Mouse (Mus musculus) cerebellum, postnatal 14 days (tissue): ENCODE results near the gene Srebf1.
A peak's percentile ranks its signal among the peaks of the same experiment; 100 is the strongest.

Experiments used
- DNase-seq, 2 experiments: peaks; one replicate each; pipeline ENCODE4 v3.0.0; 2021; ENCODE audit warnings: mixed read lengths in 2 of 2

The Srebf1 gene

DNA sequence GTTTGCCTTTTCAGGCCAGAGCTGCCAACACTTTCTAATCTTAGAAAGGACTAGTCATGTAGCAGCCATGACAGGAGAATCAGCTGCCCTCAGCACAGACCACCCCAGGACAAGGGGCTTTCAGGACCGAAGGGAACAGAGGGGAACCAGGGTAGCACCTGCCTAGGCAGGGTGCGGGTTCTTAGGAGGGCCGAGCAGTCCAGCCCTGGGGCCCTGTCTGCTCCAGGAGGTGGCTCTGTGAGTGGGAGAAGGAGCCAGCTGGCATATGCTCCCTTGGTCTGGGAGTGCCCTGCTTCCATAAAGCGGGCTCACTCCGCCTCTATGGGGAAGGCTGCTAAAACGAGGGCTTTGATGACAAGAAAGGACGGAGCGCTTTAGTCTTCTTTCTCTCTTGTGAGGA is 10.9 kb upstream of the Srebf1 start:
- peak; percentile 71 to 76 for DNase-seq

DNA sequence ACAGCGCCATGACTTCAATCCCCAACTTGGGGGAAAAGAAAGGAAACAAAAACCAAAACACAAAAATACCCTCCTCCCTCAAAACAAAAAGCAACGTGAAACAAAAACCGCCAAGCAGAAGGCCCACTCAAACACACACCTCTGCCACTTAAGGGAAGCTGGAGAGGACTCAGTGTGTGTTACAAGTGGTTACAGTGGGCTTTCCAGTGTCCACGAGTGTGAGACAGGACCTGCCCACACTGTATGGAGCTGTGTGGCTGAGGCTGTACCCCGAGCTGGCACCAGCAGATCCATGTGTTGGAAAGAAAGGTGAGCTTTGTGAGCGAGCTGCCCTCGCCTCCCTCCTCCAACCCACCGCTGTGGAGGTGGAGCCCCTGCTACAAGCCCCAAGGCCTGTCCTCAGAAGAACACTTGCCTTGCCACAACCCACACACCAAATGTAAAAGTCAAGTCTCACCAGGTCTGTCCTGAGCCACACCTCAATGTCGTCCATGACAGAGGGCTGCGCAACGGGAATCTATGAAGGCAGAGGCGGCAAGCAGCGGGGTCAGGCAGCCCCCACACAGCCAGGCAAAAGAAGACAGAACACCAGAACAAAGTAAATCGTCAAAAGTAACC is 10.2 kb upstream of the Srebf1 start:
- no peak for DNase-seq

DNA sequence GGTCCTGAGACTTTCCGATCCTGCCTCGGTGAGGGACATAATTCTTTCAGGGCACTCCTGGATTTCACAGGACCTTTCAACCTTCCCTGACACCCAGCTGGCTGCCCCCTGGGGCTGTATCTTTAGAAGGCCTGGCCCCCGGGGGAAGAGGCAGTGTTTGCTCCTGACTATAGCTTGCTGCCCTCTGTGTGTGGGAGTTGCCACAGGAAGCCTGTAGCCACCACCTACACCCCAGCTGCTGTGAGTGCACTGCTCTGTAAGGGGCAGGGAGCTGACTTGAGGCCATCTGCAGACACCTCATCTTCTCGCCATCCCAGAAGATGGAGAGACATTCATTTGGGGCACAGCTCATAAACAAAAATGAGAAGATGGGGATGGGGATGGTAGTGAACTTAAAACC is 9.6 kb upstream of the Srebf1 start:
- no peak for DNase-seq

DNA sequence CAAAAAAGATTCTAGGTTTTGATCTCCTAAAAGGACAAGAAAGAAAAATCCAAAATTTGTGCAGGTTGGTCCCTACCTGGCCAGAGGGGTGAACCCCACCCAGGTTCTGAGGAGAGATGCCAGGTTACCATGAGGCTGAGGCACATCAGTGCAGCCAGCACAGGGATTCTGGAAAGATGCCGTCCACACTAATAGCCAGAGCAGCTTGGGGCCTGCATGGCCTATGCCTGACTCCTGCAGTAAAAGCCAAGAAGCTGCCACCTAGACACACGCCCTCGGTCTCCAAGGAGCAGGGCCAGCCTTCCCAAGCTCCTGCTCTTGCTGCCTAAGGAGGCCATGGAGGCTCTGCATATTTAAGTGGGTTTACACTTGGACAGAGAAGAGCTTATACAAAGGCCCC is 8.9 kb upstream of the Srebf1 start:
- peak; percentile 60 to 67 for DNase-seq

DNA sequence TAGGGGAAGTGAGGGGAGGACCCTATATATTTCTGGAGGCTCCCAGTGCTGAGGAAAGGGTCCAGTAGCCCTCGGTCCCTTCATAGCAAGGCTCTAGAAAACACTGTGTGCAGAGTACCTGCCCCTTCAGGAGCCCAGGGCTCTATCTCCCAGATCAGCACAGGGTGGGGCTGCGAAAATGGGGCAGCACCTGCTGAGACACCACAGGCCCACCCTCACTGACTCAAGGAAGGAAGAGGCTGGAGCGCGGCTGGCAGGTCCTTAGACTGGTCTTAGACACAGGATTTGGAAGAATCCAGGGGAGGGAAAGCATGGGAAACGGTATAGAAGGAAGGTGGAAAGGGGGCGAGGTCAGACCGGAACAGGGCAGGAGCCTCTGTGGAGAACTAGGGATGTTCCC is 8.1 kb upstream of the Srebf1 start:
- DNase-seq, result no peak

DNA sequence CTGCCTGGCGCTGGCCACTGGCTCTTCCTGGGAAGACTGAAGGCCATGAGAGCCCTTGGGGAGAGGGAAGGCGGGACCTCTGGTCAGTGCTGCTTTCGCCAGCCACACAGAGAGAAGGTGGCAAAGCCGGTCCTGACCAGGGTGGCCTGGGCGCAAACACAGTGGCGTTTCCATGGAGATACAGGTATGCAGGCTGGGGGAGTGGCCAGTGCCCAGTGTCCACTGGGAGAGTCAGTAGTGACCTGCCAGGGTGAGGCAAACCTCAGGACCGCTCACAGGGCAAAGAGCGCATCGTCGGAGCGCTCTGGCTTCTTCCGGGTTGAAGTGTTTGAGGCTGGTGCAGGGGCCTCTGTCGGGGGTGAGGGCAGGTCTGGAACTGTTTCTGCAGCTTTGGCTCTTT is 7.4 kb upstream of the Srebf1 start:
- no peak for DNase-seq

DNA sequence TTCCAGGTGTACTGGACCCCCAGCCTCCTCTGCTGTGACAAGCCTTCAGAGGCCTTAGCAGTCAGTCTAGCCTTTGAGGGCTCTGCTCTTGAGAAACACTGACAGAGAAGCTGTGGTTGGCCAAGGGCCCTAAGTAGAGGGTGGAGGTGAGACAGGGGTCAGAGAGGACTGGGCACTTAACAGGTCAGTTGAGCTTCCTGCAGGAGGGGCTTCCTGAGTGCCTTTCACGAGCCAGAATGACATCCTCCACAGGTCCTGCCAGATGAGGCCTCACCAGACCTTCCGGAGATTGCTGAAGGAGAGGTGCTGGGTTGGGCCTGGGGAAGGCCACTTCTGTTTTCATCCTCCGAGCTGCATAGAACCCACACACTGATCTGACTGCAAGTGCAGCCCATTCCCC is 6.1 kb upstream of the Srebf1 start:
- no peak for DNase-seq

DNA sequence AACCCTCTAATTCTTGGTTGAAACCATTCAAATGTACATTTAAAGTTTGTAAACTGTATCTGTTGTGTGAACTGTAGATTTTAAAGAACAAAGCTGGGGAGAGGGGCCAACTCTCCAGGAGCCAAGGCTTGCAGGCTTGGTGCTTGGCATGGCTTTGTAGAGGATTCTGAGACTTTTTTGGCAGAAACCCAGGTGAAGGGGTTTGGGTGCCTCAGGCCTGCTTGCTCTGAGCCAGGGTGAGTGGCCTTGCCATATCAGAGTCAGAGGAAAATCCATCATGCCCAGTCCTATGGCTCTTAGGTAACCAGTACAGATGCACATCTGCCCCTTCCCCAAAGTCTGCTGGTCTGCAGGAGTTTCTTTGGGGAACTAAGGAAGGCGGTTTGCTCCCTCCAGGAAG is 3.5 kb upstream of the Srebf1 start:
- DNase-seq, result no peak

DNA sequence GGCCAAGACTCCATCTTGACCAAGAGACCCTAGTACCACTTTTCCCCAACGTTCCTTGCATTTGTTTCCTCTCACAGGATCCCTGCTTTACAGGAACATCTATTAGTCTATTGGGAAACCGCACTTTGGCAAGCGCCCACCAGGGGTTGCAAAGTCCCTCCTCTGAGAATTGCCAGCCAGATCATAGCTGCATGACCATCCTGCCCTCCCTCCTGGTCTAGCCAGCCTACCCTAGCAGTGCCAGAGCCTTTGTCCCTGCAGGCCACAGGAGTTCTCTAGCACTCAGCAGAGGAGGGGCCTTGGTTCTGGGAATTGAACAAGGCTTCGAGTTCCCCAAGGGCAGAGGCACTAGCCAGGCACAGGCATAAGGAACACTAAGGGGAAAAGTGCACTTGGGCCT is 2.3 kb upstream of the Srebf1 start:
- no peak for DNase-seq

DNA sequence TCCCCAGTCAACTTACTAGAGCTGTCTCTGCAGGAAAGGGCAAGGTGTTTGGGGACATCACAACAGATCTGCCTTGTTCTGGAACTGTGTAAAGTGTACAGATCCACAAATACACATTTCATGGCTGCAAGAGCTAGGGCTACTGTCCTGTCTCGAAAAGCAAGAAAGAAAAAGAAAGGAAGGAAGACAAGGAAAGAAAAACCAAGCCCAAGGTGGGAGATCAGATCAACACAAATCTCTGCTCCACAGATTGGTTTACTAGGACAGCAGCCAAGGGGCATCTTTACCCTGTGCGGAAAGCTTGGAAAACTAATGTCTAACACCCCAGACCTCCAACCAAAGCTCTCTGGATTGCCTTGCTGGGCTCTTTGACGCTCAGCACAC is 304 bp downstream of the Srebf1 start:
- DNase-seq, result no peak

DNA sequence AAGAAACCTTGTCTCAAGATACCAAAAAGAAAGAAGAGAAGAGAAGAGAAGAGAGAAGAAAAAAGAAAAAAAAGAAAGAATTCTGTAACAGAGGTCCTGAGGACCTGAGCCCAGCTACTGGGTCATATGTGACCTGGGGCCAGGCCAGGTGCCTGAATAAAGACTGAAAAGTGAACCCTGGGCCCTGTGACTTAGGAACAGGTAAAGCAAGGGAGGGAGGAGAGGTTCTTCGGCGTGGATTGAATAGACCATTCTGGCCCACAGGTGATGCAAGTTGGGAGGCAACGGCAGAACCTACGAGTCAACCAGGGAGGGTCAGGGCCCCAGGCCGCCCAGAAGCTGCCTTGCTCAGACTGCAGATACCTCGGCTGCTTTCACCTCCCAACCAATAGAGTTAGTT is 956 bp downstream of the Srebf1 start:
- no peak for DNase-seq

DNA sequence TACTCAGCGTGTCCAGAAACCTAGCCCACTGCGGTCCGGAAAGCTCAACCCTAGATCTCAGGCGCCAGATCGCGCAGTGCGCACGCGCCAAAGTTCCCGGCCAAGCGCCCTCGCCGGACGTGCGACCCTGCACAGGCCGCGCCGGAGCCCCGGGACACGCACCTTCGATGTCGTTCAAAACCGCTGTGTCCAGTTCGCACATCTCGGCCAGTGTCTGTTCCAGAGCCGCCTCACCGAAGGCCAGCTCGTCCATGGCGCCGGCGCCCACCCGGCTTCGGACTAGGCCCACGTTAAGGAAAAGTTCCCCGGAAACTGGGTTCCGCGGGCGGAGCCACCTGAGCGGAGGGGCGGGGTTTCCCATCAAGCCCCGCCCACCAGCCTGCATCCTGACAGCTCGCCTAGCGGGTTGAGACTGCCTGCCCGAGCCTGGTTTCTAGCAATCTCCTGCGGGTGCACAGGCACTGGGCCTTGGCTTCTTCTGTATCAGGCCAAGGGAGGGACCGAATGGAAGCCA is 2.0 kb downstream of the Srebf1 start:
- peak; percentile 81 to 82 for DNase-seq

DNA sequence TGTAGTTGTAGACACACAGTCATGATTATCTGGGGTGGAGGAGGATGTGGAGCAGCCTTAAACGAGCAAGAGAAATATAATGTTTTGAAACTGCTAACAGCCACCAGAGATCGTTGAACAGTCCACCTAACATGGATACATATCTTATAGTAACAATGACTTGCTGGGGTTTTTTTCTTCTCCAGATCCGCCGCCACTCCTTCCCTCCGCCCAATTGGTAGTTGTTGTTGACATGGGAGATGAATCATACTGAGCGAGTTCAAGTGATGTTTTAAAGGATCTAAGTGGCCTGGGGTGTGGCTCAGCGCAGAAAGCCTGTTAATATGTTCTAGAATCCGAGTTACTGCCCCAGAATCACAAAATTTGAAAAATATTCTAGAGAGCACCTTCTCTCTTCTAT is 2.8 kb downstream of the Srebf1 start:
- no peak for DNase-seq

DNA sequence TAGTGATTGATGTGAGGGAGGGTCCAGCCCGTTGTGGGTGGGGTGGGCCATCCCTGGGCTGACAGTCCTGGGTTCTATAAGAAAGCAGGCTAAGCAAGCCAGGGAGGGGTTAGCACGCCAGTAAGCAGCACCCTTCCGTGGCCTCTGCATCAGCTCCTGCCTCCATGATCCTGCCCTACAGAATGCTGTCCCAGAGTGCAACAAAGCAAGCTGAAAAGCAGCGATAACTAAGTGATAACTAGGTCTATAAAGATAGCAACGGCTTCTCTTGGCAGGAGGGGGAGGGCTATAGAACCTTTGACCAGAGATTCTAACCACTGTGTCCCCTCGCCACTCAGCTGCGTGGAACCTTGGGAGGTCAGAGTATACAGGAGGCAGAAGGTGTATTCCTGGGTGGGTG is 4.9 kb downstream of the Srebf1 start:
- no peak for DNase-seq

DNA sequence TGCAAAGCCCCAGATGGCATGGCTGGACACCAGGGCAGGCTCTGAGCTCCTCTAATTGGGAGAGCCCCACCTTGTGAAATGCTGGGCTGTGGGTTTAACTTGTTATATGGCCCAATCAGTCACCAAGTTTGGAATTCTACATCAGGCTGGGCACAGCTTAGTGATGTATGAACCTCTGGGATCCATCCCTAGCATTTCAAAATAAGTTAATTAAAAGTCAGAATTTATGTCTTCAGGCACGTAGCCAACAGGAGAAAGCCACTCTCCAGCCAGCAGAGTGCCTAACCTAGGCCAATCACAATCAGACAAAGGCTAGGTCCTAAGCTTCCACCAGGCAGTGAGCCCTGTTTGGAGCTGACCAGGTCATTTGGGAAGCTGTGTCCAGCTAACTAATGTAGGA is 5.7 kb downstream of the Srebf1 start:
- no peak for DNase-seq

DNA sequence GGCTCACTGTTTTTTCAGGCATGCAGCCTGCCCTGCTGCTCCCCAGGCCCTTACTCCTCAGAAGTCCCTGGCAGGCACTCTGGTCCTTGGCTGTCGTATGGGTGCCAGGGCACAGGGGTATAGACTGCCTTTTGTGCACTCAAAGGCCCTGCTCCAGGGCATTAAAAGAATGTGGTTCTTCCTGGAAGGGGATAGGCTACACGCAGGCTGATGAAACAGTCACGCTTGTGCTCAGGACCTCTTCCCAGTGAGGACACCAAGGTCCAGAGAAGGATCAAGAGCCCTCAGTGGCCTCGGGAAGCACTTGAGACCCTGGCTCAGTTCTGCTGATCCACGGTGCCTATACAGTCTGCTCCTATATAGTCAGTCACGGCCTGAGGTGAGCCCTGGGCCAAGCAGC is 9.1 kb downstream of the Srebf1 start:
- DNase-seq, result no peak

DNA sequence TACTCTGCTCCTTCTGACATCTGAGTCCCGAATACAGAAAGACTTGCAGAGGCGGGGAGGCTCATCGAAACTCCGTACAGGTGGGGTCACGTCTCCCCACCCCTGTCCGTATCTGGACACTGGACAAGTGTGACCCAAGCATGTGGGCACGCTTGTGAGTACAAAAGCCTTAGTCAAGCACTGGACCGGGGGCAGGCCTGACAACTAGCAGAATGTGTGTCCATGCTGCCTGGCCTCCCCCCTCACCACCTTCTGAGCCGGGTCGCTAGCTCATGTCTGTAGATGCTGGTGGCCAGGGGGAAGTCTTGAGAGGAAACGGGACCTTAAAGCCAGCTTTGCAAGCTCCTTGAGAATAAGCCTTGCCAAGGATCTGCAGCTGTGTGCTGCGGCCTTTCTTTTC is 10.6 kb downstream of the Srebf1 start:
- DNase-seq, result no peak

DNA sequence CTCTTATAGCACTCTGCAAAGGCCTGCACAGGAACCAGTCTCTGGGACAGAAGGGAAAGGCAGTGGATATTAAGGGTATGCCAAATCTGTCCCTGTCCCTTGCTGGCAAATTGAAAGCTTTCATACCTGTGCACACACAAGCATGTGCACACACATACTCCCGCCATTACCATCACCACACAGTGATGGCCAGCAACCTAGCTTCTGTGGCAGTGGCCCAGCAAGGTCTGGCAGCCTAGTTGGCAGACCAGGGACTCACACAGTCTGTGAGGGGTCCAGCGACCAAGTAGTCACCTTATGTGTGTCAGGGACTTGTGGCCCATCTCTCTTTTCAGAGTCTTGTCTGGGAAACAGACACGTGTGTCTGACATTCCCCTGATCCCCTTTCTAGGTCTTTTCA is 11.2 kb downstream of the Srebf1 start:
- peak in 1 of 2 experiments; percentile 52 for DNase-seq

DNA sequence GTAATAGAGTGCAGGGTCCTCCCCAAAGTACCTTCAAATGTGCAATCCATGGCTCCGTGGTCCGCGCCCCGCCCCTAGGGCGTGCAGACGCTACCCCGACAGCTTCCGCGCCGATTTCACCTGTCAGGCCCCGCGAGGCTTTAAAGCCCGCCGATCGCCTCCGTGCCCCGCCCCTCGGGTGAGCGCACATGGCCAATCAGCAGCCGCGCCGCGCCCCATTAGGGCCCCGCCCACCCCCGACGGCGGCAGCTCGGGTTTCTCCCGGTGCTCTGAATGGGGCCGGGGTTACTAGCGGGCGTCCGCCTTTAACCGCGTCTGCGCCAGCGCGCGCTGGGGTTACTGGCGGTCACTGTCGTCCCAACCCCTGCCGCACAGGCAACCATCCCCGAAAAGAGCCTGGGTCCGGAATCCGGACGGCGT is 12.1 kb downstream of the Srebf1 start:
- peak; percentile 79 to 87 for DNase-seq

DNA sequence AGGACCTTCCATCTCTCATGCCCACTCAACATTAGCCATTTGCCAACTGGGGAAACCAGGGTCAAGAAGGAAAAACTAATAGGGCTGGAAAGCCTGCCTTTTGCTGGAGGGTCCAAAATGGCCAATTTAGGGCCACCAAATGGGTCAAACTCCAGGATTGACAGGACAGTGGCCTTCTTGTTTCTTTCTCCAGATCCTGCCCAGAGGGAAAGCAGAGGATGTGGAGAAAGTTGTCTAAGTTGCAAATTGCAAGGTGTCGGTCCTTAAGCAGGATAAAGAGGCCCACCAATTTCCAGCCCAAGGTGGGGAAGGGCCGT is 12.5 kb downstream of the Srebf1 start:
- no peak for DNase-seq

DNA sequence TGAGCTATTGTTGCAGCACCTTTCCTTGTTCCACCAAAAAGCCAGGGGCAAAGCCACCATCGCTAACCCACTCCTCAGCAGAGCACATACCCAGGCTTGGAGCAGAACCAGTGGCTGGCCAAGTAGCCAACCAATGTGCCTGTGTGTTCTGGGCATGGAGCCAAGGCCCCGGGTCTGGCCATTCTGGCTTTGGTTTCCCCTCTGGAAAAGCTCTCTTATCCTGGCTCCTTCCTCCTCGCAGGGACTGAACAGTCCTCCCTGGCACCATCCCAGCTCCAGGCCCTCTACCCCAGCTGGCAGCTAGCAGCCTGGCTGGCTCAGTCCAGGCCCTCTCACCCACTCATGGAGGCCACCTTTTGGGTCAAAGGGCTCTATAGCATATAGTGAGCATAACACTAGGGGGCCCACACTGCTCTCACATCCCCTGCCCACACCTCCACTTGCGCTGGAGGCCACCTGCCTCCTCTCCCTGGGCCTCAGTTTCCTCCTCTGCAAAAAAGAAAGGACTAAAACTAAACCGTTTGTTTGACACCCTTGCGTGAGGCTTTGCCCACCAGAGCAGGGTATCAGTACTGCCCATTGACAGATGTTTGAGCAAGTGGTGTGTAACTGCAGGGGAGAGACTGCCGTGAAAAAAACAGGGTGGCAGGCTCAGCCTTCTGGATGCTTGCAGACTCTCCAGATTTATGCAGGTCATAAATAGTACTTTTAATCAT is 13.0 kb downstream of the Srebf1 start:
- DNase-seq, result peak; percentile 97

DNA sequence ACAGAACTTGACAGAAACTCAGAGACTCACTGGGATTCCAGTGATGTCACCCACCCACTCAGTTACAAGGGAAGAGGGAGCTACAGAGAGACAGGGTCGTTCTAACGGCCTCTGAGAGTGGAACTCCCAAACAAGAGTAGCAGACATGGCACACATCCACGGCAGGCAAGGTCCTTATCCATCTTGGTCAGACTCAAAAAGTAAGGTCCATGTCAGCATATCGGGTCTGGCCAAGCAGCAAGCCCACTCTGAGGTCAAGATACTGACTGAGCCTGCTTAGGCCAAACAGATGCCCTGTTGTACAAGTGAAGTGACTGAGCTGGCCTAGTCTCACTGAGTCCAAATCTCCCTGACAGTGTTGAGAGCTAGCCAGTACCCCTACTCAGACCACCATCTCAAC is 13.7 kb downstream of the Srebf1 start:
- DNase-seq, result no peak

DNA sequence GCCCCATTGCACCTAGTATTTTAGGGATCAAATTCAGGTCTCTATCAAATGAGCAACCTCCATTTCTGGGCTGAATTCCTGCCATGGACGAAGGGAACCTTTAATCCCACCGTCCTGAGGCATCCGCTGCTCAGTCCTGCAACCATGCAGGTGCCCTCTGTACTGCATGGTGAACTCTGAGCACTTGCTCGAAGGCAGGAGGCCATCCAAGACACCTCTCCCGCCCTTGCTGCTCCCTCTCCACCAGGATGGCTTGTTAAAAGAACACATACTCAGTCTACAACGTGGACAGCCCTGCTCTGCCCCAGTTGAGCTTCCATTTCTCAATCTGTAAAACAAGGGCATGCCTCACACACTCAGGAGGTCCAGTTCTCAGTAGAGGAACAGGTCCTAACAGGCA is 14.2 kb downstream of the Srebf1 start:
- DNase-seq, result no peak

DNA sequence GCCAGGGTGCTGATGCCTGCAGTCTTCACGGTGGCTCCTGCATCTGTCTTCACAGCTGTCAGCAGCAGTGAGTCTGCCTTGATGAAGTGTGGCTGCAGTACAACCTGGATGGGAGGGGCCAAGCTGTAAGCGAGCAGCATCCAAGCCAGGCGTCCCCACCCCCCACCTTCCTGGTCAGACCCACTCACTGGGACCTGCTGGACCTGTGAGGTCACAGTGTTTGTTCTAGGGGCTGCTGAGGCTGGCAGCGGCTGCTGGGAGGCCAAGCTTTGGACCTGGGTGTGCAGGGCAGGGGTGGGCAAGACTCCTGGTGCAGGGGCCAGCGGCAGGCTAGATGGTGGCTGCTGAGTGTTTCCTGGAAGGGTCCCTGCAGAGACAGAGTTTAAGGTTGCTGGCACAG is 16.2 kb downstream of the Srebf1 start:
- DNase-seq, result no peak

DNA sequence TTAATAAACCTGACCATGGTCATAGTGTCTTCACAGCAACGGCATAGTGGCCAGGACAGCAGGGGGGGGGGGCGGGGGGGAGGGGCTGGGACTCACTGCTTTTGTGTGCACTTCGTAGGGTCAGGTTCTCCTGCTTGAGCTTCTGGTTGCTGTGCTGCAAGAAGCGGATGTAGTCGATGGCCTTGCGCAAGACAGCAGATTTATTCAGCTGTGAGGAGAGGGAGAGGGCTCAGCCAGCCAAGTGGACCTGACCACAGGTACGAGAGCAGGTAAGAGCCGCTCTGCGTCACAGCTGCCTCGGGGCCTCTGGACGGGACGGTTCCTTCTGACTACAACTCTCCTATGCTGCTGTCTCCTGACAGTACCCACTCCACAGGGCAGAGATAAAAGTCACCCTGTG is 17.4 kb downstream of the Srebf1 start:
- no peak for DNase-seq
